Mouse (Mus musculus) left cerebral cortex, adult 11 months (tissue): ENCODE results near the gene Tia1.

Source experiments
- DNase-seq: peaks from one replicate; pipeline ENCODE4 v3.0.0; 2022; ENCODE audit warnings: low spot score

Gene Tia1

DNA sequence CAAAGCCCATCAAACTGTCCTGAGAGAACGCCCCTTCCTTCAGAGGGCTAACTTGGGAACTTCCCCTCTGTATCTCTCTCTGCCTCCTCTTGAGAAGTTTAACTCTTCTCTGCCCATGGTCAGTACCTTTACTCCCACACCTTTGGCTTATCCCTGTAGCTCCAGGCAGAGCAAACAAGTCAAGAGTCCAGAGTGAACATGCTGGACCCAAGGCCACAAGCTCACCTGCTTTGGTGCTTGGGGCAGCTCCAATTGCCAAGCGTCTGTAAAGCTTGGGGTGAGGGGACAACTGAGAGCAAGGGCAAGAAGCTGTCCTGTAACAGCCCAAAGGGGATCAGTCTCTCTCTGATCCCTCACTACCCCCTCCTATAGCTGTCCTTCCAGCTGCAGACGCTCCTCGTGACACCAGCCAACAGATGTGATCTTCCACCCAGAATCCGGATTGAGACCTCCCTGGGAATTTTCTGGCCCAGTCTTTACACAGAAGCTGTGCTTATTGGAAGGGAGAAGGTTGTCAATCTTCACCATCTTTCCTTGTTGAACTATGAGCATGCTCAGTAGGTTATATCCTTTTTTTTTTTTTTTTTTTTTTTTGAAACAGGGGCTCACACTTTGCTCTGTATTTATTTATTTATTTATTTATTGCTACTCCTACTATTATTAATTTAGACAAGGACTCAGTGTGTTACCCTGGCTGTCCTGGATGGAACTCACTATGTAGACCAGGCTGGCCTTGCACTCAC is 18.5 kb upstream of the Tia1 start:
- no peak for DNase-seq

DNA sequence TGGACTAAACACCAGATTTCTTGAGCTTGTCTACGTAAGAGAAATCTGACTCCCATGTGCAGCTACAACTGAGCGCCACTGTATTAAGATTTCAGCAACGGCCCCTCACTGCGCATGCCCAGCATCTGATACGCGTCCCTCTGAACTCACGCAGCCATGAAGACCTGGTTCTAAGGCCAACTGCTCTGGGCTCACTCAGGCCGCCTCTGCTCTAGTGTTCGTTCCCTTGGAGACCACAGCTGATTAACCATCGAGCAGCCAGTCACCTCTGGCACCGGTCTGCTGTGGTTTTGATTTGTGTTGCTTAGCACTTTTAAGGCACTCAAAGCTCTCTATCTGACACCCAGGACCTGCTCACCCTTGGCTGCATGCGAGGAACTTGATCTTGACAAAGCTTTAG is 16.7 kb upstream of the Tia1 start:
- DNase-seq = no peak

GRCm38 (mm10) chr6:86388461-86388860 is 15.6 kb upstream of the Tia1 start:
- no peak for DNase-seq

DNA sequence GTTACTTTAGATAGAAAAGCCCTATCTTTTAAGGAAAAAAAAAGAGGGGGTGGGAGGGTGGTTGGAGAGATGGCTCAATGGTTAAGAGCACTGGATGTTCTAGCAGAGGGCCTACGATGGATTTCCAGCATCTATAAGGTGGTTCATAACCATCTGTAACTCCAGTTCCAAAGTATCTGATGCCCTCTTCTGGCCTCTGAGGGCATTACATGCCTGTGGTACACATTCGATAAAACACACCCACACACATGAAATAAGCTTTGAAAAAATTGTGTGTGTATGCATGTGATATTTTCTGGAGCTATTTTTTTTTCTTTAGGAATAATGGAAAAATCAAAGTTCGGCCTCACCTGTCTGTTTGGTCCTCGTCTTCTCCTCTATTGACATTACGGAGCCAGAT is 12.7 kb upstream of the Tia1 start:
- DNase-seq = no peak

GRCm38 (mm10) chr6:86393187-86393586 is 10.8 kb upstream of the Tia1 start:
- DNase-seq = no peak

- no peak for DNase-seq
These were observed 9.8 kb upstream of the Tia1 start for GRCm38 (mm10) chr6:86394078-86394720.

GRCm38 (mm10) chr6:86395021-86395420 is 9.0 kb upstream of the Tia1 start:
- DNase-seq = no peak

- no peak for DNase-seq
These were observed 8.1 kb upstream of the Tia1 start for GRCm38 (mm10) chr6:86395969-86396368.

DNA sequence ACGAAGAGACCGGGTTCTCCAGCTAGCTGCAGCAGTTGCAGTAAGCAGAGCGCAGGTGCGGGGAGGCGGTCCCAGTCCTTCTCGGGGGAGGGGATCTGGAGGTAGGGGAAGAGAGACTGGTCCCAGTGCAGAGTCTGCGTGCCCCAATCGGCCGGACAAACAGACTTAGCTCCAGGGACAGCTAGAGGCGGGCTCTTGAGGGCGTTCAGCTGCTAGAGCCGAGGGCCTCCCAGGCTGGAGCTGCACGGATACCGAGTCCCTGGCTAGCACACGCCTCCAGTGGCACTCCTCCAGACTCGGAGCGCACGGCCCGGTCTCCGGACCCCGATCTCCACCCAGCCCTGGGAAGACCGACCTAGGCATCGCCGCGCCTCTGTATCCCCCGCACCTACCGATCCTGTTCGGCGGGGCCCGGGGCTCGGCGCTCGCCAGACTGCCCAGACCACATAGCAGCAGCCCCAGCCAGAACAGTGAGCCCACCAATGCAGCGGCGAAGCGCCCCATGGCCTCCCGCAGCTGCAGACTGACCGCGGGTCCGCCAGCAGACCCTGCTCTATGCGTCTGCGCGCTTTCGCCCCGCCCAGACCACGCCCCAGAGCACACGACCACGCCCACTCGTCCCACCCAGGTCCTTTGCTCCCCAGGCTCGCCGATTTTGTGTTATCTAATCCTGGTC is 7.3 kb upstream of the Tia1 start, which contains the start of gene Pcyox1:
Gene Pcyox1 (minus strand): TSS at position 574 of the 676 bp plus-strand sequence.
- peak; percentile 76 for DNase-seq

DNA sequence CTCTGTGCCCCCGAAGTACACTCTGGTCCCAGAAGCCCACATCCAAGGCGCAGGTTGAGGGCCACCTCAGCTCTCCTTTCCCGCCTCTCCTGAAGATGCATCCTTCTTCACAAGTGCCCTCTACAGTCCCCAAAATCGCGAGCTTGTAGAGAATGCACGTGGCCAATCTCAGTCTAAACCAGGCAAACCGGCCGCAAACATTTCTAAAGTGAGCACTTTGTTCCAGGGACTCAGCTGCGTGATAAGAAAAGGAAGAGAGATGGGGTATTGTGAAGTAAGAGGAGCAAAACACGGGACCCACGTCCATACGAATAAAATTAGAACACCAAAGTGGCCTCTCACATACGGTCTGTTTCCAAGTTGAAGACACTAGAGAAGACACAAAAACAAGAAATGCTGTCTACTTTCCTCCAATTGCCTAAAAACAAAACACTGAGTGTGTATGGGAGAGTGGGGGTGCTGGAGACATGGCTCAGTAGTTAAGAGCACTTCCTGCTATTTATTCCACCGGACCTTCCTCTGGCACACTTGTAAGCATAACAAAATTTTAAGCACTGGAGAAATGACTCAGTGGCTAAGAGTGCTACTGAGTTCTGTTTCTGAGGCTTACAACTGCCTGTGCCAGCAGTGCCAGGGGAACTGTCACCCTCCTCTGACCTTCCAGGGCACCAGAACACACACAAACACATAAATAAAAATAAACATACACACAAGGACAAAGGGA is 6.6 kb upstream of the Tia1 start:
- DNase-seq = no peak

DNA sequence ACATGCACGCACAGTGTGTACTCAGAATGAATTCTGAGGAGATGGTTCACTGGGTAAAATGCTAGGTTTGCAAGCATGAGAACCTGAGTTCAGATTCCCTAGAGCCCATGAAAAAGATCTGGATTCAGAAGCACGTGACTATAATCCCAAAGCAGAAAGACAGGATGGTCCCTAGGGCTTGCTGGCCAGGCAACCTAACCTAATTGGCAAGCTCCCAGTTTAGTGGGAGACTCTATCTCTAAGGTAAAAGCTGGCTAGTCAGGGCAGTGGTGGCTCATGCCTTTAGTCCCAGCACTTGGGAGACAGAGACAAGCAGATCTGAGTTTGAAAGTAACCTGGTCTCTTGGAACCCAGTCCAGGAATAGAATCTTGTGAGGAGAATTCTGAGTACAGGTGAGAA is 5.0 kb upstream of the Tia1 start:
- no peak for DNase-seq

DNA sequence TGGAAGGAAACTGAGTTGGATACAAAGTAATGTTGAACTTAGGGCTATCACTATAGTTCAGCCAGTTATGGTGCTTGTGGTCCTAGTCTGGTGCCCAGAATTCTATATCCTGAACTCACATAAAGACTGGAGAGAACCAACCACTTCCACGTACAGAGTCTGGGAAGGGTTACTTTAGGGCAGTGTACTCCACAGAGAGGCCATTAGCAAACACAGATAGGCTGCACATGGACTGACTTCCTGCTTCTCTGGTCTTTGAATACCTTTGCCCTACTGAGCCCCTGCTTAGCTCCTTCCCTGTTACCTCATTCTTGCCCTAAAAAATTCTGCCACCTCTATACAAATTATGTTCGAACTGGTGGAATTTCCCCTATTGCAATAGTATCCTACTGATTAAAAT is 4.0 kb upstream of the Tia1 start:
- no peak for DNase-seq

DNA sequence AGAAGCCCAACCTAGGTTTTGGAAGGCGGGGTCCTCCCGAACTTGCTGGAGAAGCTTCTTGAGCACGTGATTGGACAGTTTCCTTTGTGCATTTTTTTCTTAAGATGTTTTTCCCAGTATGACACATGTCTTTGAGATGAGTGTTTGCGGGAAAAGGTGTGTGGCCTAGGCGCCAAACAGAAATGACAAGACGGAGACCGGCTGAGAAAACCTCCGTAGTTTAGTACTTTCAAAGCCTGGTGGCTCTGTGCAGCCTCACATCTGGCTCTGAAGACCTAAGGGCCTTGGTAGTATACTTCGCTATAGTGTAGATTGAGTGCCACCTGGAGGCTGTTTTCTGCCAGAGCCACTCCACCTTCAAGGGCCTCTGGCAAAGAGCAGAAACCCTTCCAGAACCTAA is 3.0 kb upstream of the Tia1 start:
- DNase-seq = peak; percentile 56

DNA sequence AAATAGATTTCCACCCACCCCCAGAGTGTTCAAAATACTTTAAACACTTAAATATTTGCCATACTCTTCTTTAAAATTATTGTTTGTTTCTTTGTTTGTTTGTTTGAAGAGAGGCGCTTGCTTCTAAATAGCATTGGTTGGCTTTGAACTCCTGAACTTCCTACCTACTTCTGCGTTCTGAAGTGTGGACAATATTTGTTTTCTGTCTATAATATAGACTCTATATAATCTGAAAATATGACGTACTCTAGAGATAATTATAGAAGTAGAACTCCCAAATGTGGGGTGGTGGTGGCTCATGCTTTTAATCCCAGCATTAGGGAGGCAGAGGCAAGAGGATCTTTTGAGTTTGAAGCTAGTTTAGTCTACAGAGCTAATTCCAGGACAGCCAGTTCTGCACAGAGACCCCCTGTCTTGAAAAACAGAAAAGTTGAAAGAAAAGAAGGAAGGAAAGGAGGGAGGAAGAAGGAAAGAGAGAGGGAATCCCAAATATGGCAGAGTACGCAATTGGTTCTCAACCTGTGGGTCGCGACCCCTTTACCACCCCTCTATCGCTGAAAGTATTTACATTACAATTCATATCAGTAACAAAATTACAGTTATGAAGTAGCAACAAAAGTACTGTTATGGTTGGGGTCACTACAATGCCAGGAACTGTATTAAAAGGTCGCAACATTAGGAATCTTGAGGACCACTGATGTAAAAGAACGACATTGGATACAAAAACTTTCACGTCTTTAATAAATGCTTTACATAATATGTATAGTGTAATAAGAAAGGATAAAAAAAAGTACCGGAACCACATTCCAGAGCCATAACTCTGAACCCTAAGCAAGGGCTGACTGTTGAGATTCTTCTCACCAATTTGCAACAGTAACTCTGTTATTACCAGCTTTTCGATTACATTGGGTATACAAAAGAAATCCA is 1.1 kb upstream of the Tia1 start:
- DNase-seq = no peak

DNA sequence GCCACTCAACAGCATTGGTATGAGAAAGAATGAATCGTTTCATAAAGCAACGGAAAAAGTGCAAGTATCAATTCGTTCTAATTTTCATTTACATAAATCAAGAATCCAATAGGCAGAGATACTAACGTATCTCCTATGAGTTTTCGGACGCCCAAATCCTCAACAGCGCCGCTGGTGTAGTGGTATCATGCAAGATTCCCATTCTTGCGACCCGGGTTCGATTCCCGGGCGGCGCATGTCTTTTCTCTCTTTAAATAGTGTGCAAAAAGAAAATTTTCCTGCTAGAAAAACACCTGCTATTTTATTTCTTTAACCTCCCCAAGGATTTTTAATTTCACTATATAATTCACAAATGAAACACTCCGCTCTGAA is 305 bp upstream of the Tia1 start:
- DNase-seq = peak; percentile 89

DNA sequence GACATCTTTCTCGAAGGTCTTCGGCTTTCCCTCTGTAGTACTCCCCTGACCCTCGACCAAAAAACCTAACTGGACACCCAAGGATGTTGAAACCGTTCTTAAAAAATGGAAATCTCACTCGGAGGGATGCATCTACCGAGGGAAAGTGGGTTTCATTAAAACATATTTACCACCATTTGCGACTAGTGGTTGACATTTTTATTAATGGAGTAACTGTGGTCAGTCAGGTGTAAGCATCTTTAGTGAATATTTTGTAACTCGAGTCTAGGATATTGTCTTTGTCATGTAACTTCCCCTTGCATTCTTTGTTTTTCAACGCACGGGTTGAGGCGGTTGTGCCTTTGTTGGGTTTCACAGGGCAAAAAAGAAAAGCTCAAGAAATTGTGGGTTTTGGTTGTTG is 977 bp downstream of the Tia1 start:
- DNase-seq = no peak

DNA sequence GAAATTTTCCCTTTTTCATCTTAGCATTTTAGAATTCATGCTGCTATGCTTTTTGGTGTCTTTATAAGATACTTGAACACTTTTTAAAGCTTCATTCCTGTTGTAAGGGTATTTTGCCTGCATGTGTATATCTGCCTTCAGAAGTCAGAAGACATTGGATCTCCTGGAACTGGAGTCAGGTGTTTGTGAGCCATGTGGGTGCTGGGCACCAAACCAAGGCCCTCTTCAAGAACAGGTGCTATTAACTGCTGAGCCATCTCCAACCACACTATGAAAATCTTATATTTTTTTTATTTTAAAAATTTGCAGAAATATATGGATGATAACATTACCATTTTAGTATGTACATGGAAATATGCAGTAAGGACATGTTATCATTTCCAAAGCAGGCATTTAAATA is 2.3 kb downstream of the Tia1 start:
- no peak for DNase-seq

GRCm38 (mm10) chr6:86418711-86419110 is 14.7 kb downstream of the Tia1 start:
- DNase-seq = no peak

GRCm38 (mm10) chr6:86419239-86419638 is 15.2 kb downstream of the Tia1 start:
- no peak for DNase-seq

- no peak for DNase-seq
These were observed 16.5 kb downstream of the Tia1 start for GRCm38 (mm10) chr6:86420491-86420890.

DNA sequence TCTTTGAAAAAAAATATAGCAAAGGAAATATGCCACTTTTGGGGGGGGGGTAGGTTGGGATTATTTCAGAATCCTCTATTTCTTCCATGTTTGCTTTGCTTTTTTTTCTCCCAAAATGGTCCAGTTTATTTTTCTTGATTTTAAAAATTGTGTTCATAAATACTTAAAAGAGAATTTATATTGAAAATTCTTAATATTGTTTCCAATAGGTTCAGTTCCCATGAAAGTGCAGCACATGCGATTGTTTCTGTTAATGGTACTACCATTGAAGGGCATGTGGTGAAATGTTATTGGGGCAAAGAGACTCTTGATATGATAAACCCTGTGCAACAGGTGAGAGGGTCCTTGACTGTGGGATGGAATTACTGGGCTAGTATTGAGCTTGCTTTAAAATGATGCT is 22.3 kb downstream of the Tia1 start, which contains the start of gene Gm44790:
Gene Gm44790 (plus strand): TSS at position 301 of the 400 bp plus-strand sequence.
- no peak for DNase-seq
